Mouse (Mus musculus): ENCODE measurements around the gene Crlf3. TPM values are rescaled to one million over a fixed set of nuclear protein-coding genes. Genes with fewer than 3 reads are reported as not detected.
"Not testable (repeated sequence)": the region's sequence is repeated elsewhere in the genome, so short reads cannot be mapped to it uniquely, and the experiment has no call there.

Gene Crlf3
- polyA plus RNA-seq, 1 experiment, result 65.3 TPM

- Histone ChIP-seq H3K4me3 (ENCODE audit: control insufficient read depth, insufficient read depth, low read length) (no peak overlapping the region), H3K27ac (ENCODE audit: control insufficient read depth, insufficient read depth, low read length) (no peak overlapping the region), H3K36me3 (ENCODE audit: control insufficient read depth, insufficient read depth, low read length) (peaks cover 3% of the 10 kb centered on the region; the same call in 1 of the 2 replicates), H3K4me1 (replicated peaks; ENCODE audit: control insufficient read depth, insufficient read depth, low read length) (peaks cover 20% of the 10 kb centered on the region), H3K27me3 (ENCODE audit: control insufficient read depth, insufficient read depth, low read length) (no peaks in the 10 kb centered on the region)
- no peak for DNase-seq
- 75% methylated on average over 3 of the region's 3 CpGs for WGBS
- TF ChIP-seq CTCF (IDR thresholded peaks at IDR 0.05; ENCODE audit: borderline replicate concordance, control insufficient read depth, extremely low read depth, insufficient read depth, low read length, poor library complexity) (no peak), POLR2A (IDR thresholded peaks at IDR 0.05; ENCODE audit: control insufficient read depth, extremely low read depth, insufficient read depth, low read length, poor library complexity) (no peak)
Measured at GRCm38 (mm10) chr11:80069815-80070214, 11.0 kb downstream of the Crlf3 start.

- Histone ChIP-seq H3K4me1 (replicated peaks; ENCODE audit: control insufficient read depth, insufficient read depth, low read length) (peaks cover 14% of the 10 kb centered on the region), H3K4me3 (ENCODE audit: control insufficient read depth, insufficient read depth, low read length) (peak overlapping the region; percentile 23; the same call in 1 of the 2 replicates), H3K27ac (ENCODE audit: control insufficient read depth, insufficient read depth, low read length) (peak overlapping the region; percentile 97), H3K36me3 (ENCODE audit: control insufficient read depth, insufficient read depth, low read length) (peaks cover 16% of the 10 kb centered on the region), H3K27me3 (ENCODE audit: control insufficient read depth, insufficient read depth, low read length) (no peaks in the 10 kb centered on the region)
- TF ChIP-seq CTCF (IDR thresholded peaks at IDR 0.05; ENCODE audit: borderline replicate concordance, control insufficient read depth, extremely low read depth, insufficient read depth, low read length, poor library complexity) (no peak), POLR2A (IDR thresholded peaks at IDR 0.05; ENCODE audit: control insufficient read depth, extremely low read depth, insufficient read depth, low read length, poor library complexity) (no peak)
- 3% methylated on average over 5 of the region's 5 CpGs for WGBS
- DNase-seq, result peak; percentile 46
Measured at GRCm38 (mm10) chr11:80067558-80067957, 13.2 kb downstream of the Crlf3 start.

DNA sequence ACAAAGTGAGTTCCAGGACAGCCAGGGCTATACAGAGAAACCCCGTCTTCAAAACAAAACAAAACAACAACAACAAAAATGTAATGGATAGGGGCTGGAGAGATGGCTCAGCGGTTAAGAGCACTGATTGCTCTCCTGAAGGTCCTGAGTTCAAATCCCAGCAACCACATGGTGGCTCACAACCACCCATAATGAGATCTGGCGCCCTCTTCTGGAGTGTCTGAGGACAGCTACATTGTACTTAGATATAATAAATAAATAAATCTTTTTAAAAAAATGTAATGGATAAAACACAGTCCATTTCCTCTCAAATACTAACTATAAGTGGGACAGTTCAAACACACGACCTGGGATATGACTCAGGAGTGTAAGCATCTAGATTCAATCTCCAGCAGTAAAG is 14.4 kb downstream of the Crlf3 start:
- not testable (repeated sequence) for H3K4me3 ChIP-seq (ENCODE audit: control insufficient read depth, insufficient read depth, low read length); H3K27ac ChIP-seq (ENCODE audit: control insufficient read depth, insufficient read depth, low read length); H3K27me3 ChIP-seq (ENCODE audit: control insufficient read depth, insufficient read depth, low read length)
- peak; percentile 39 for DNase-seq
- 95% methylated on average over 4 of the region's 4 CpGs for WGBS
- Histone ChIP-seq H3K36me3 (ENCODE audit: control insufficient read depth, insufficient read depth, low read length) (peaks cover 27% of the 10 kb centered on the region), H3K4me1 (replicated peaks; ENCODE audit: control insufficient read depth, insufficient read depth, low read length) (peaks cover 10% of the 10 kb centered on the region)

DNA sequence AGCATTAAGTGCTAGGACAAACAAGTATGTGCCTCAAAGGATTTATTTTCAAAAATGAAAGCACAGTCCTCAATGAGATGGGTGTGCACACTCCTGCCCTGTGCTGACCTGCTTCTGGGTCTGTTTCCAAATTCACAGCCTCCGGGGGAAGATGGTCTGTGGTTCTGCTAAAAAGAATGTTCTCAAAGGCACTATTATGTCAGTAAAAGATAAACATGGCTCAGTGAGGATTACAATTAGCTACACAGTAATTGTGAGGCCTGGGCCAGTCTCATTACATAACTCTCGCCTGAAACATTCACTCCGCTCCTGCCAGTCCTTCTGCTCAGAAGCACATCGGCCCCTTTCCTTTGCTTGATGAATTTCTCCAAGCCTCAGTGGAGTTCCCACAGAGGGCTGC is 18.6 kb downstream of the Crlf3 start:
- Histone ChIP-seq H3K27ac (ENCODE audit: control insufficient read depth, insufficient read depth, low read length) (no peak overlapping the region), H3K4me1 (replicated peaks; ENCODE audit: control insufficient read depth, insufficient read depth, low read length) (0 out of 2 replicates have a peak, but pooled peaks cover 2% of the 10 kb centered on the region), H3K27me3 (ENCODE audit: control insufficient read depth, insufficient read depth, low read length) (no peaks in the 10 kb centered on the region), H3K36me3 (ENCODE audit: control insufficient read depth, insufficient read depth, low read length) (peaks cover 66% of the 10 kb centered on the region), H3K4me3 (ENCODE audit: control insufficient read depth, insufficient read depth, low read length) (no peak overlapping the region)
- 90% methylated on average over 4 of the region's 4 CpGs for WGBS
- DNase-seq, result no peak
- TF ChIP-seq POLR2A (IDR thresholded peaks at IDR 0.05; ENCODE audit: control insufficient read depth, extremely low read depth, insufficient read depth, low read length, poor library complexity), result no peak
- TF ChIP-seq CTCF (IDR thresholded peaks at IDR 0.05; ENCODE audit: borderline replicate concordance, control insufficient read depth, extremely low read depth, insufficient read depth, low read length, poor library complexity), result no peak

DNA sequence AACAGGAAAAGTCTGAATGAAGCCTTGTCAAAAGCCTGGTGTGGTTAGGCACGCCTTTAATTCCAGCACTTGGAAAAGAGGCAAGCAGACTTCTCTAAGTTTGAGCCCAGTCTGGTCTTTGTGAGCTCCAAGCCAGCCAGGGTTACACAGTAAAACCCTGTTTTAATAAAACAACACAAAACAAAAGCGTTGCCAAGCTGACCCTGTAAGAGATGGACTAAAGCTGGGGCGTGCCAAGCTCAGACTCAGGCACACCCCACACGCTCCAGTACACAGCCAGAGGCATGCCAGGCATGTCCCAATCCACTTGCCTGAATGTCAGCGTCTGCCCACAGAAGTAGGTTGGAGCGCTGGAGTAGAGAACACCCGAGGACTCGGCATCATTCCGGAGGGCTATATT is 24.6 kb downstream of the Crlf3 start:
- TF ChIP-seq POLR2A (IDR thresholded peaks at IDR 0.05; ENCODE audit: control insufficient read depth, extremely low read depth, insufficient read depth, low read length, poor library complexity) (no peak), CTCF (IDR thresholded peaks at IDR 0.05; ENCODE audit: borderline replicate concordance, control insufficient read depth, extremely low read depth, insufficient read depth, low read length, poor library complexity) (no peak)
- WGBS, result 96% methylated on average over 9 of the region's 9 CpGs
- Histone ChIP-seq H3K4me3 (ENCODE audit: control insufficient read depth, insufficient read depth, low read length) (no peak overlapping the region), H3K4me1 (replicated peaks; ENCODE audit: control insufficient read depth, insufficient read depth, low read length) (no peaks in the 10 kb centered on the region), H3K36me3 (ENCODE audit: control insufficient read depth, insufficient read depth, low read length) (peaks cover 97% of the 10 kb centered on the region), H3K27me3 (ENCODE audit: control insufficient read depth, insufficient read depth, low read length) (no peaks in the 10 kb centered on the region), H3K27ac (ENCODE audit: control insufficient read depth, insufficient read depth, low read length) (no peak overlapping the region)
- DNase-seq, result no peak

GRCm38 (mm10) chr11:80054659-80055058 is 26.1 kb downstream of the Crlf3 start:
- H3K27ac ChIP-seq (ENCODE audit: control insufficient read depth, insufficient read depth, low read length), result no peak overlapping the region
- H3K27me3 ChIP-seq (ENCODE audit: control insufficient read depth, insufficient read depth, low read length), result no peaks in the 10 kb centered on the region
- DNase-seq, result no peak
- TF ChIP-seq POLR2A (IDR thresholded peaks at IDR 0.05; ENCODE audit: control insufficient read depth, extremely low read depth, insufficient read depth, low read length, poor library complexity) (no peak), CTCF (IDR thresholded peaks at IDR 0.05; ENCODE audit: borderline replicate concordance, control insufficient read depth, extremely low read depth, insufficient read depth, low read length, poor library complexity) (no peak)
- no peaks in the 10 kb centered on the region for H3K4me1 ChIP-seq (replicated peaks; ENCODE audit: control insufficient read depth, insufficient read depth, low read length)
- peaks cover 88% of the 10 kb centered on the region for H3K36me3 ChIP-seq (ENCODE audit: control insufficient read depth, insufficient read depth, low read length)
- no peak overlapping the region for H3K4me3 ChIP-seq (ENCODE audit: control insufficient read depth, insufficient read depth, low read length)
- WGBS, result 88% methylated on average over 4 of the region's 4 CpGs

GRCm38 (mm10) chr11:80053171-80053570 is 27.6 kb downstream of the Crlf3 start:
- Histone ChIP-seq H3K27me3 (ENCODE audit: control insufficient read depth, insufficient read depth, low read length) (no peaks in the 10 kb centered on the region), H3K4me1 (replicated peaks; ENCODE audit: control insufficient read depth, insufficient read depth, low read length) (no peaks in the 10 kb centered on the region), H3K4me3 (ENCODE audit: control insufficient read depth, insufficient read depth, low read length) (no peak overlapping the region), H3K27ac (ENCODE audit: control insufficient read depth, insufficient read depth, low read length) (no peak overlapping the region), H3K36me3 (ENCODE audit: control insufficient read depth, insufficient read depth, low read length) (peaks cover 81% of the 10 kb centered on the region)
- no peak for DNase-seq
- no peak for TF ChIP-seq CTCF (IDR thresholded peaks at IDR 0.05; ENCODE audit: borderline replicate concordance, control insufficient read depth, extremely low read depth, insufficient read depth, low read length, poor library complexity)
- no peak for TF ChIP-seq POLR2A (IDR thresholded peaks at IDR 0.05; ENCODE audit: control insufficient read depth, extremely low read depth, insufficient read depth, low read length, poor library complexity)
- WGBS, result 96% methylated on average over 5 of the region's 5 CpGs

Measured in thymus, adult 2 months (tissue).